Mouse (Mus musculus): Measurements from ENCODE around the gene Pecam1.
"Not testable (repeated sequence)": the region's sequence is repeated elsewhere in the genome, so short reads cannot be mapped to it uniquely, and the experiment has no call there.

Gene Pecam1

GRCm38 (mm10) chr11:106728402-106729366, 21.7 kb downstream of the Pecam1 start:
- no peak for DNase-seq

- no peak for DNase-seq
Observed at GRCm38 (mm10) chr11:106727967-106728366, 22.5 kb downstream of the Pecam1 start.

- DNase-seq: not testable (repeated sequence)
Observed at GRCm38 (mm10) chr11:106724916-106725235, 25.6 kb downstream of the Pecam1 start.

GRCm38 (mm10) chr11:106724176-106724915, 26.1 kb downstream of the Pecam1 start:
- DNase-seq: no peak

- peak; percentile 16 for DNase-seq
Observed at GRCm38 (mm10) chr11:106723611-106724125, 26.8 kb downstream of the Pecam1 start.

- DNase-seq: no peak
Observed at GRCm38 (mm10) chr11:106722831-106723361, 27.5 kb downstream of the Pecam1 start.

- no peak for DNase-seq
Observed at GRCm38 (mm10) chr11:106720379-106720778, 30.0 kb downstream of the Pecam1 start.

- DNase-seq: no peak
Observed at GRCm38 (mm10) chr11:106716568-106716967, 33.9 kb downstream of the Pecam1 start.

GRCm38 (mm10) chr11:106715066-106715465, 35.4 kb downstream of the Pecam1 start:
- no peak for DNase-seq

- DNase-seq: no peak
Observed at GRCm38 (mm10) chr11:106710789-106711188, 39.6 kb downstream of the Pecam1 start.

- no peak for DNase-seq
Observed at GRCm38 (mm10) chr11:106709227-106709985, 41.0 kb downstream of the Pecam1 start.

GRCm38 (mm10) chr11:106707866-106708265, 42.6 kb downstream of the Pecam1 start:
- no peak for DNase-seq

GRCm38 (mm10) chr11:106707085-106707484, 43.3 kb downstream of the Pecam1 start:
- DNase-seq: no peak

GRCm38 (mm10) chr11:106706212-106706611, 44.2 kb downstream of the Pecam1 start:
- no peak for DNase-seq

- no peak for DNase-seq
Observed at GRCm38 (mm10) chr11:106704399-106705111, 45.9 kb downstream of the Pecam1 start.

GRCm38 (mm10) chr11:106703931-106704330, 46.5 kb downstream of the Pecam1 start:
- no peak for DNase-seq

GRCm38 (mm10) chr11:106702584-106702983, 47.8 kb downstream of the Pecam1 start:
- no peak for DNase-seq

GRCm38 (mm10) chr11:106701589-106701988, 48.8 kb downstream of the Pecam1 start:
- DNase-seq: no peak

GRCm38 (mm10) chr11:106699083-106699482, 51.3 kb downstream of the Pecam1 start:
- no peak for DNase-seq

GRCm38 (mm10) chr11:106698289-106698688, 52.1 kb downstream of the Pecam1 start:
- DNase-seq: no peak

GRCm38 (mm10) chr11:106695917-106696316, 54.5 kb downstream of the Pecam1 start:
- DNase-seq: no peak

- DNase-seq: no peak
Observed at GRCm38 (mm10) chr11:106692890-106693289, 57.5 kb downstream of the Pecam1 start.

Data from right cerebral cortex, postnatal 4 days (tissue).